In genomic region chr16:17625488-17626268, GRCm38 (mm10) we compare ENCODE assay signal across 10 mouse cellular contexts. TPM values are rescaled to one million over a fixed set of nuclear protein-coding genes. Genes with fewer than 3 reads are reported as not detected.
DNase-seq lines count a peak whose midpoint lies in the region; ATAC-seq and TF ChIP-seq lines count a peak whose summit lies in the region.
"Had no signal": no experiment of that assay in that cellular context is flagged by ENCODE, and none has a peak within 500 bp of the region (broad histone marks: within the 10 kb centered on the region; RNA-seq: fewer than 3 reads in every experiment).

No protein-coding gene starts in this region.

- WGBS in liver, adult 2 months, result 79% methylated on average over 8 of the region's 8 CpGs
- WGBS in liver, embryonic 11.5 days, result 73% methylated on average over 8 of the region's 8 CpGs
- 72% methylated on average over 8 of the region's 8 CpGs for WGBS in midbrain, embryonic 15.5 days

- no peak overlapping the region for H3K4me2 ChIP-seq in liver, embryonic 11.5 days
- H3K4me2 ChIP-seq in midbrain, embryonic 15.5 days, result no peak overlapping the region

- peak; percentile 41; the same call in 1 of the 2 replicates for TF ChIP-seq CTCF in liver, adult 2 months (IDR thresholded peaks at IDR 0.05; ENCODE audit: low read depth, low read length)
- peak; percentile 64; the same call in 1 of the 2 replicates for TF ChIP-seq CTCF in embryonic fibroblast, embryonic 13.5 days (IDR thresholded peaks at IDR 0.05; ENCODE audit: borderline replicate concordance, insufficient read depth, low read length)

- no peaks in the 10 kb centered on the region for H3K9me3 ChIP-seq in liver, embryonic 11.5 days (ENCODE audit: control insufficient read depth, low read length)
- H3K9me3 ChIP-seq in midbrain, embryonic 15.5 days, result no peaks in the 10 kb centered on the region
- H3K9me3 ChIP-seq: megakaryocyte, embryonic 14.5 days had no signal

- DNase-seq in cerebellum, adult 9-10 months, result peak; percentile 50
- DNase-seq in cerebellum, postnatal 36 days, result no peak
- DNase-seq in liver, adult 2 months (ENCODE audit: extremely low read depth, low read depth, low spot score), result no peak
- no peak for DNase-seq in liver, embryonic 11.5 days (ENCODE audit: low spot score)
- no peak for DNase-seq in c-Kit-positive CD71-positive TER-119-positive erythroid progenitor cells, embryonic 14.5 days (ENCODE audit: low spot score)
- DNase-seq in ovary, postnatal 14 days (ENCODE audit: low spot score), result no peak
- DNase-seq: thymus, postnatal 14 days had no signal

- H3K4me3 ChIP-seq in liver, adult 2 months (ENCODE audit: insufficient read depth, low read depth, low read length), result no peak overlapping the region
- H3K4me3 ChIP-seq in liver, embryonic 11.5 days (ENCODE audit: low read depth, low read length), result no peak overlapping the region
- H3K4me3 ChIP-seq in embryonic fibroblast, embryonic 13.5 days (ENCODE audit: insufficient read depth, low read length), result no peak overlapping the region
- no peak overlapping the region for H3K4me3 ChIP-seq in midbrain, embryonic 15.5 days
- H3K4me3 ChIP-seq: megakaryocyte, embryonic 14.5 days had no signal

- no peak for ATAC-seq in liver, embryonic 11.5 days (replicated peaks; ENCODE audit: low FRiP score)
- peak; percentile 58; the same call in 1 of the 2 replicates for ATAC-seq in midbrain, embryonic 15.5 days (replicated peaks)

- no peaks in the 10 kb centered on the region for H3K79me2 ChIP-seq in liver, adult 2 months (ENCODE audit: control insufficient read depth, insufficient read depth, low read length)

- TF ChIP-seq POLR2A in liver, adult 2 months (IDR thresholded peaks at IDR 0.05; ENCODE audit: extremely low read depth, insufficient read depth, low read length), result no peak
- TF ChIP-seq POLR2A in embryonic fibroblast, embryonic 13.5 days (IDR thresholded peaks at IDR 0.05; ENCODE audit: low read depth, low read length), result no peak

- peaks cover 32% of the 10 kb centered on the region for H3K36me3 ChIP-seq in liver, adult 2 months (ENCODE audit: control insufficient read depth, insufficient read depth, low read length)
- H3K36me3 ChIP-seq in liver, embryonic 11.5 days (ENCODE audit: control insufficient read depth, insufficient read depth, low read length), result peaks cover 40% of the 10 kb centered on the region
- peaks cover 53% of the 10 kb centered on the region for H3K36me3 ChIP-seq in midbrain, embryonic 15.5 days (replicated peaks)

- no peaks in the 10 kb centered on the region for H3K4me1 ChIP-seq in liver, adult 2 months (ENCODE audit: control insufficient read depth, insufficient read depth, low read length)
- H3K4me1 ChIP-seq in liver, embryonic 11.5 days (replicated peaks; ENCODE audit: control insufficient read depth, insufficient read depth, low read length), result peaks cover under 1% of the 10 kb centered on the region; the same call in 1 of the 2 replicates
- no peaks in the 10 kb centered on the region for H3K4me1 ChIP-seq in embryonic fibroblast, embryonic 13.5 days (ENCODE audit: control insufficient read depth, insufficient read depth, low read length)
- H3K4me1 ChIP-seq in midbrain, embryonic 15.5 days, result 0 out of 2 replicates have a peak, but pooled peaks cover 3% of the 10 kb centered on the region

- no peak overlapping the region for H3K27ac ChIP-seq in liver, adult 2 months (replicated peaks; ENCODE audit: insufficient read depth, low read depth, low read length)
- no peak overlapping the region for H3K27ac ChIP-seq in liver, embryonic 11.5 days (ENCODE audit: low read depth, low read length)
- H3K27ac ChIP-seq in embryonic fibroblast, embryonic 13.5 days (ENCODE audit: insufficient read depth, low read length), result no peak overlapping the region
- H3K27ac ChIP-seq in midbrain, embryonic 15.5 days, result no peak overlapping the region

- H3K27me3 ChIP-seq in liver, adult 2 months (ENCODE audit: control insufficient read depth, insufficient read depth, low read length), result no peaks in the 10 kb centered on the region
- no peaks in the 10 kb centered on the region for H3K27me3 ChIP-seq in liver, embryonic 11.5 days (replicated peaks; ENCODE audit: control insufficient read depth, insufficient read depth, low read length)
- H3K27me3 ChIP-seq in midbrain, embryonic 15.5 days (replicated peaks), result no peaks in the 10 kb centered on the region
- H3K27me3 ChIP-seq: megakaryocyte, embryonic 14.5 days had no signal

- H3K9ac ChIP-seq in liver, adult 2 months (ENCODE audit: low read depth, low read length), result no peak overlapping the region
- H3K9ac ChIP-seq in liver, embryonic 11.5 days (ENCODE audit: low read depth, low read length), result no peak overlapping the region
- no peak overlapping the region for H3K9ac ChIP-seq in midbrain, embryonic 15.5 days

RNA-seq across cellular contexts. Expression of gene Smpd4, which starts 6.5 kb away (rescaled TPM):
- total RNA-seq in liver, adult 2 months (2014; rRNA removed), result 3.6 and 6.0 TPM in 2 replicates
- polyA plus RNA-seq in liver, adult 2 months (2012; rRNA removed), result 15.2 and 26.9 TPM in 2 replicates
- 53.4 and 60.5 TPM in 2 replicates for polyA plus RNA-seq in liver, embryonic 11.5 days (2014; fragmentation: Nextera tagmentation; extraction: Ambion mirVana)
- polyA plus RNA-seq in embryonic fibroblast, embryonic 13.5 days (2011; ENCODE audit: insufficient read length, low read depth, missing spikeins), result 28.7 and 44.8 TPM in 2 replicates
- 30.1 and 34.7 TPM in 2 replicates for polyA plus RNA-seq in midbrain, embryonic 15.5 days (2015; fragmentation: Nextera tagmentation; extraction: Ambion mirVana)

RNA-seq across cellular contexts. Expression of gene Ccdc74a, which starts 20.6 kb away (rescaled TPM):
- total RNA-seq in liver, adult 2 months (2014; rRNA removed), result not detected in 2 replicates
- polyA plus RNA-seq in liver, adult 2 months (2012; rRNA removed), result not detected in 2 replicates
- polyA plus RNA-seq in liver, embryonic 11.5 days (2014; fragmentation: Nextera tagmentation; extraction: Ambion mirVana), result 3.9 and 4.5 TPM in 2 replicates
- polyA plus RNA-seq in embryonic fibroblast, embryonic 13.5 days (2011; ENCODE audit: insufficient read length, low read depth, missing spikeins), result 7.1 and 9.7 TPM in 2 replicates
- 11.2 and 11.5 TPM in 2 replicates for polyA plus RNA-seq in midbrain, embryonic 15.5 days (2015; fragmentation: Nextera tagmentation; extraction: Ambion mirVana)

RNA-seq across cellular contexts. Expression of gene Slc7a4, which starts 42.7 kb away (rescaled TPM):
- 0.74 TPM in 2 replicates for total RNA-seq in liver, adult 2 months (2014; rRNA removed)
- polyA plus RNA-seq in liver, adult 2 months (2012; rRNA removed), result 1.9 and 5.3 TPM in 2 replicates
- 2.0 and 2.1 TPM in 2 replicates for polyA plus RNA-seq in liver, embryonic 11.5 days (2014; fragmentation: Nextera tagmentation; extraction: Ambion mirVana)
- 2.1 and 2.2 TPM in 2 replicates for polyA plus RNA-seq in embryonic fibroblast, embryonic 13.5 days (2011; ENCODE audit: insufficient read length, low read depth, missing spikeins)
- 38.7 and 42.7 TPM in 2 replicates for polyA plus RNA-seq in midbrain, embryonic 15.5 days (2015; fragmentation: Nextera tagmentation; extraction: Ambion mirVana)
